Mouse (Mus musculus): ENCODE measurements around the gene Atg5. TPM values are rescaled to one million over a fixed set of nuclear protein-coding genes. Genes with fewer than 3 reads are reported as not detected.
"Not testable (repeated sequence)": the region's sequence is repeated elsewhere in the genome, so short reads cannot be mapped to it uniquely, and the experiment has no call there.

Gene Atg5
- polyA plus RNA-seq, 1 experiment from 2014 or later: 51.4 TPM

DNA sequence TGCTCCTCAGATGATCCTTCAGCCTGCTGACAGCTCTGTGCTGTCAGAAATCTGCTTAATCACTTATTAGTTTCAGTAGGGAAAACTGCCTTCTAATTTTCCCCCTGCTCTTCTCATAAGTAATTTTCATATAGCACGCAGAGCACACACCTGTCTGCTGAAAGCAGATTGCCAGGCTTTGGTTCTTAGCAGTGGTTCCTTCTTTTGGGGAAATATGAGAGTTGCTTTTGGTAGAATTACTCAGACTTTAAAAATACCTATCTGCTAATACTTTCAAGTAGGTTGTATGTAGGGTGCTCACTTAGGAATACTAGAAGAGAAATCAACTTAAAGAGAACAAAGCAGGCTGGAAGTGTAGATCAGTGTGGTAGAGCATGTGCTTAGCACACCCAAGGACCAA lies 62.6 kb downstream of the Atg5 start:
- Histone ChIP-seq H3K27me3 (ENCODE audit: insufficient read depth, low read length) (no peaks in the 10 kb centered on the region), H3K9me3 (replicated peaks; ENCODE audit: low read length) (no peaks in the 10 kb centered on the region), H3K9ac (ENCODE audit: low read depth, low read length) (no peak overlapping the region), H3K4me1 (replicated peaks; ENCODE audit: insufficient read depth, low read length) (no peaks in the 10 kb centered on the region), H3K27ac (no peak overlapping the region), H3K4me2 (ENCODE audit: low read length) (no peak overlapping the region), H3K4me3 (replicated peaks; ENCODE audit: low read depth, low read length) (no peak overlapping the region), H3K36me3 (ENCODE audit: insufficient read depth, low read length) (peaks cover 4% of the 10 kb centered on the region; the same call in 1 of the 2 replicates)
- no peak for TF ChIP-seq CTCF (IDR thresholded peaks at IDR 0.05; ENCODE audit: low read depth)
- ATAC-seq (replicated peaks; ENCODE audit: low FRiP score, low read depth) (no peak), DNase-seq (ENCODE audit: low spot score) (no peak)
- 92% methylated on average over 1 of the region's 1 CpGs for WGBS

DNA sequence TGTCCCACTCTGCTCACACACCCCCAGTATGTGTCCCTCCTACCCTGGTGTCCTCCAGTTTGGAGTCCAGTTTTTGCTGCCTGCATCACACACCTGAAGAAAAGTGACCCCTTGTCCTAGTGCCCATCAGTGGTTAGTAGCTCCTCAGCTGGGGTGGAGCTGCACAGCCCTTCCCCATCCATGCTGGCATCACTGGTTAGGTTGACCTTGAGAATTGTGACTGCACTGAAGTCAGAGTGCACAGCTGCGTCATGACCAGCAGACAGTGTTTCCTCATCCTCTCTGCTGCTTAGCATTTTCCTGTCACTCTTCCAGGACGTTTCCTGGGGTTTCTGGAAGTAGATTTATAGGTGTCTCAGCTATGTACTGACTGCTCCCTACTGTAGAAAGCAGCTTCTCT lies 63.3 kb downstream of the Atg5 start:
- H3K36me3 ChIP-seq (ENCODE audit: insufficient read depth, low read length): peaks cover 4% of the 10 kb centered on the region; the same call in 1 of the 2 replicates
- DNase-seq (ENCODE audit: low spot score) (no peak), ATAC-seq (replicated peaks; ENCODE audit: low FRiP score, low read depth) (no peak)
- no peak overlapping the region for H3K9ac ChIP-seq (ENCODE audit: low read depth, low read length)
- H3K27me3 ChIP-seq (ENCODE audit: insufficient read depth, low read length): no peaks in the 10 kb centered on the region
- H3K9me3 ChIP-seq (replicated peaks; ENCODE audit: low read length): no peaks in the 10 kb centered on the region
- no peak overlapping the region for H3K4me2 ChIP-seq (ENCODE audit: low read length)
- 32% methylated on average over 2 of the region's 2 CpGs for WGBS
- no peak overlapping the region for H3K27ac ChIP-seq
- H3K4me1 ChIP-seq (replicated peaks; ENCODE audit: insufficient read depth, low read length): no peaks in the 10 kb centered on the region
- no peak overlapping the region for H3K4me3 ChIP-seq (replicated peaks; ENCODE audit: low read depth, low read length)
- no peak for TF ChIP-seq CTCF (IDR thresholded peaks at IDR 0.05; ENCODE audit: low read depth)

DNA sequence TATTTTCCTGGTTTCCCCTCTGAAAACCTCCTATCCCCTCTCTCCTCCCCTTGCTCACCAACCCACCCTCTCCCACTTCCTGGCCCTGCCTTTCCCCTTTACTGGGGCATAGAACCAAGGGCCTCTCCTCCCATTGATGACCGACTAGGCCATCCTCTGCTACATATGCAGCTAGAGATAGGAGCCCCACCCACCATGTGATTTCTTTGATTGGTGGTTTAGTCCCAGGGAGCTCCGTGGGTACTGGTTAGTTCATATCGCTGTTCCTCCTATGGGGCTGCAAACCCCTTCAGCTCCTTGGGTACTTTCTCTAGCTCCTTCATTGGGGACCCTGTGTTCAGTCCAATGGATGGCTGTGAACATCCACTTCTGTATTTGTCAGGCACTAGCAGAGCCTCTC lies 64.5 kb downstream of the Atg5 start:
- WGBS: 97% methylated on average over 3 of the region's 3 CpGs
- not testable (repeated sequence) for H3K9ac ChIP-seq (ENCODE audit: low read depth, low read length); H3K27me3 ChIP-seq (ENCODE audit: insufficient read depth, low read length); H3K4me3 ChIP-seq (replicated peaks; ENCODE audit: low read depth, low read length); DNase-seq (ENCODE audit: low spot score); H3K9me3 ChIP-seq (replicated peaks; ENCODE audit: low read length); H3K4me2 ChIP-seq (ENCODE audit: low read length); H3K36me3 ChIP-seq (ENCODE audit: insufficient read depth, low read length); H3K27ac ChIP-seq; H3K4me1 ChIP-seq (replicated peaks; ENCODE audit: insufficient read depth, low read length); ATAC-seq (replicated peaks; ENCODE audit: low FRiP score, low read depth)

DNA sequence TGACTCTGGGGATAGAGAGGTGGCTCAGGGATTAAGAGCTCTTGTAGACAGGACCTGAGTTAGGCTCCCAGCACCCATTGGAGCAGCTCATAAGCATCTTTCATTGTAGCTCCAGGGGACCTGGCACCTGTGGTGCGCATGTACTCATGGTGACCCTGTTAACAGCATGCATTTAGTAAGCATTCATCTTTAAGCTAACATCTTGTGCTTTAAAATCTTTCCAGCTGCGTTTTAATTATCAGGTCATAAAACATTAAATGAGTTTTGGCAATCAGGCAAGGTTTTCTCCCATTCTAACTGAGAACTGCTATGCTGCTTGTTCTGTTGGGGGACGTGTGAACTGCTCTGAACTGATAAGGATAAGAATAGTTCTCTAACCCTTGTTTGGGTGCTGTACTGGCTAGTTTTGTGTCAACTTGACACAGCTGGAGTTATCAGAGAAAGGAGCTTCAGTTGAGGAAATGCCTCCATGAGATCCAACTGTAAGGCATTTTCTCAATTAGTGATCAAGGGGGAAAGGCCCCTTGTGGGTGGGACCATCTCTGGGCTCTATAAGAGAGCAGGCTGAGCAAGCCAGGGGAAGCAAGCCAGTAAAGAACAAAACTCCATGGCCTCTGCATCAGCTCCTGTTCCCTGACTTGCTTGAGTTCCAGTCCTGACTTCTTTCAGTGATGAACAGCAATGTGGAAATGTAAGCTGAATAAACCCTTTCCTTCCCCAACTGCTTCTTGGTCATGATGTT lies 68.7 kb downstream of the Atg5 start:
- WGBS: 72% methylated on average over 3 of the region's 3 CpGs
- H3K36me3 ChIP-seq (ENCODE audit: insufficient read depth, low read length); H3K4me3 ChIP-seq (replicated peaks; ENCODE audit: low read depth, low read length); DNase-seq (ENCODE audit: low spot score); H3K9me3 ChIP-seq (replicated peaks; ENCODE audit: low read length); H3K27me3 ChIP-seq (ENCODE audit: insufficient read depth, low read length); ATAC-seq (replicated peaks; ENCODE audit: low FRiP score, low read depth); H3K9ac ChIP-seq (ENCODE audit: low read depth, low read length); H3K4me1 ChIP-seq (replicated peaks; ENCODE audit: insufficient read depth, low read length); H3K27ac ChIP-seq; H3K4me2 ChIP-seq (ENCODE audit: low read length): not testable (repeated sequence)

DNA sequence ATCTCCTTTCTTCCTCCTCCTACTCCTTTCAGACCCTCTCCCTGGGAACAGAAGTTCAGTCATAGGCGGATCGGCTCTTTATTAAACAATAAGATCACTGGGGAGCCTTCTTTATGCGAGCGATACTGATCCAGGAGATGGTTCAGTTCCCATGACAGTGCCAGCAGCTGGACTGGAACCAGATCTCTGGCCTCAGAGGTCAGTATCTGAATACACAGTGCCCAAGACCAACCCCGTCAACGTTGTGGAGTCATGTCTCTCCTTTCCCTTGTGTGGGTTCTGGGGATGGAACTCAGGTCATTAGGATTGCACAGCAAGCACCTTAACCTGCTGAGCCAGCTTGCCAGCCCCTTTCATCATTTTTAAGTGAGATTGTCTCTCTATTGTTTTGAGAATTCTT lies 70.4 kb downstream of the Atg5 start:
- no peak overlapping the region for H3K4me2 ChIP-seq (ENCODE audit: low read length)
- no peaks in the 10 kb centered on the region for H3K36me3 ChIP-seq (ENCODE audit: insufficient read depth, low read length)
- H3K4me3 ChIP-seq (replicated peaks; ENCODE audit: low read depth, low read length): no peak overlapping the region
- H3K27ac ChIP-seq: no peak overlapping the region
- no peak for DNase-seq (ENCODE audit: low spot score)
- no peaks in the 10 kb centered on the region for H3K27me3 ChIP-seq (ENCODE audit: insufficient read depth, low read length)
- no peak for ATAC-seq (replicated peaks; ENCODE audit: low FRiP score, low read depth)
- no peaks in the 10 kb centered on the region for H3K4me1 ChIP-seq (replicated peaks; ENCODE audit: insufficient read depth, low read length)
- H3K9me3 ChIP-seq (replicated peaks; ENCODE audit: low read length): no peaks in the 10 kb centered on the region
- H3K9ac ChIP-seq (ENCODE audit: low read depth, low read length): no peak overlapping the region
- no peak for TF ChIP-seq CTCF (IDR thresholded peaks at IDR 0.05; ENCODE audit: low read depth)
- 70% methylated on average over 6 of the region's 6 CpGs for WGBS

DNA sequence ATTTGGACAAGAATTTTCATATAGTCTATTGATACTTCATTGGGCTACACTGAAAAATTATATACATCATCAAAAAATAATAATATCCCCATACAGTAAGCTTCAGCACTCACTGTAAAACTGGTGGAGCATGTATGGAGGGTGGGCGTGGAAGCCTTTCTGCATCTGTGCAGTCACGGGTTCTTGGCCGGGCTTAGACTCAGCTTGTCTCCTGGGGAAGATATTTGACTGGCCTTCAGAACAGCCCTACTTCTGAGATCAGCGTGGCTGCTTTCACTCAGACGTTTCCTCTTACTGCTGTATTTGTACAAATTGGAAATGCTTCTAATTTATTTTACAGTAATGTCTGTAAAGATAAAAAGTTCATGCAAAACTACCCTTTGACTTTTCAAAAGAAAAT lies 71.2 kb downstream of the Atg5 start:
- WGBS: 59% methylated on average over 5 of the region's 5 CpGs

DNA sequence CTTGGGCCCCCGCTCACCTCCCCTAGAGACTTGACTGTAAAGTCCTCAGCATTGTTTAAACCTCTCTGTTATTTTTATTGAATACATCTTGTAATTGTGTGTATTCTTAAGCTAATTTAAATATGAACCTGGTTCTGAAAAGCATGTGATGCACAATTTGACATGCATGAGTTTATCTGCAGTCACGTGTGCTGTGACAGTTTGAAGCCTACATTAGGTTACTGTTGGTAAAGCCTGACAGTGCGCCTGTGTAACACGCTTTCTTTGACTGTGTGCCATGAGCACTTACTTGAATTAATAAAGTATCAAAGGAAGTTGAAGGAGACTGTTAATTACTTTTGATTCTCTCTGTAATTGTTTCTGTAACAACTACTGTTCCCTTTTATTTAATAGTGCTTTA lies 72.8 kb downstream of the Atg5 start:
- H3K36me3 ChIP-seq (ENCODE audit: insufficient read depth, low read length): no peaks in the 10 kb centered on the region
- H3K4me1 ChIP-seq (replicated peaks; ENCODE audit: insufficient read depth, low read length): no peaks in the 10 kb centered on the region
- no peak overlapping the region for H3K9ac ChIP-seq (ENCODE audit: low read depth, low read length)
- no peak for TF ChIP-seq CTCF (IDR thresholded peaks at IDR 0.05; ENCODE audit: low read depth)
- ATAC-seq (replicated peaks; ENCODE audit: low FRiP score, low read depth): no peak
- WGBS: 91% methylated on average over 4 of the region's 4 CpGs
- H3K4me3 ChIP-seq (replicated peaks; ENCODE audit: low read depth, low read length): no peak overlapping the region
- no peak for DNase-seq (ENCODE audit: low spot score)
- H3K27ac ChIP-seq: no peak overlapping the region
- H3K4me2 ChIP-seq (ENCODE audit: low read length): no peak overlapping the region
- H3K27me3 ChIP-seq (ENCODE audit: insufficient read depth, low read length): no peaks in the 10 kb centered on the region
- H3K9me3 ChIP-seq (replicated peaks; ENCODE audit: low read length): no peaks in the 10 kb centered on the region

More for the DNA sequence above, 71.2 kb downstream of the Atg5 start:
- Histone ChIP-seq H3K4me3 (replicated peaks; ENCODE audit: low read depth, low read length) (no peak overlapping the region), H3K36me3 (ENCODE audit: insufficient read depth, low read length) (no peaks in the 10 kb centered on the region), H3K27ac (no peak overlapping the region), H3K9ac (ENCODE audit: low read depth, low read length) (no peak overlapping the region), H3K4me2 (ENCODE audit: low read length) (no peak overlapping the region), H3K9me3 (replicated peaks; ENCODE audit: low read length) (no peaks in the 10 kb centered on the region), H3K4me1 (replicated peaks; ENCODE audit: insufficient read depth, low read length) (no peaks in the 10 kb centered on the region), H3K27me3 (ENCODE audit: insufficient read depth, low read length) (no peaks in the 10 kb centered on the region)
- ATAC-seq (replicated peaks; ENCODE audit: low FRiP score, low read depth) (no peak), DNase-seq (ENCODE audit: low spot score) (no peak)
- TF ChIP-seq CTCF (IDR thresholded peaks at IDR 0.05; ENCODE audit: low read depth): no peak

All from kidney, postnatal 0 days (tissue).